Mouse (Mus musculus) Muller cell, postnatal 12 days (primary cell): ENCODE measurements around the gene Gm20605.

Experiments
- DNase-seq: peaks from one replicate; pipeline ENCODE4 v3.0.0-alpha.2; 2015; ENCODE audit errors: inconsistent ontology term

The Gm20605 gene

DNA sequence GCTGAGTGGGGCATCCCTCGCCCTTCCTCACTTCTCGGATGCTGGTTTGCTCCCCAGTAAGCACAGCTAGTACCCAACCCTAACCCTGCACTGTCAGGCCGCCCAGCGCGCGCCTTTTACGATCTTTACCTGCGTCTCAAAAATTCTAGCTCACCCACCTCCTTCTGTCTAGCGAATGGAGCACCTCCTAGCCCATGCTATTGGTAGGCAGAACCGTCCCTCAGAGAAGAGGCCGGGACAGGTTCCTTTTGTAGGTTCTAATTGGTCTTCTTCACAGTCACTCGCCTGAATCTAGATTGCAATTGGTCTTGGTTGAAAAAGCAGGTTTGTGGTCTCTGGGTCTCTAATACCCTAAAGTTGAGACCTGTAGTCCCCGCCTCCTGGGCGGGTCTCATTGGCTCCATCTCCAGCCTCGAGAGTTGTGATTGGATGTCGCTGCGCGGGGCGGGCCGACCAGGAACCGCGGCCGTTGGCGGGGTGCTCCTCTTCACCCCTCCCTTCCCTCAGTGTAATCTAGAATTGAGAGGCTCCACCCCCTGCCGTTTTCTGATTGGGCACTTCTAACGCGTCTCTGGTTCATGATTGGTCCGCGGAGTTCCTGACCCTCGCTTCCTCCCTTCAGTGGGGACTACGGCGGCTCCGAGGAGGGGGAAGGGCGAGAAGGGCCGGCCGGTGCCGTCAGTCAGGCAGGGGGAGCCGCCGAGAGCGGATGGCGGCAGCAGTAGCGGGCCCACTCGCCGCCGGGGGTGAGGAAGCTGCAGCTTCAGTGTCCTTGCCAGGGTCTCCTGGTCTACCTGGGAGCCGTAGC, at the start of gene Gm20605, which contains the start of the genes Fbxo24 and Lrch4:
Gene Gm20605 (plus strand): TSS at position 678 of the 808 bp plus-strand sequence.
Gene Fbxo24 (minus strand): TSS at position 505 of the 808 bp plus-strand sequence.
Gene Lrch4 (plus strand): TSS at position 624 of the 808 bp plus-strand sequence.
- peak; percentile 100 for DNase-seq

DNA sequence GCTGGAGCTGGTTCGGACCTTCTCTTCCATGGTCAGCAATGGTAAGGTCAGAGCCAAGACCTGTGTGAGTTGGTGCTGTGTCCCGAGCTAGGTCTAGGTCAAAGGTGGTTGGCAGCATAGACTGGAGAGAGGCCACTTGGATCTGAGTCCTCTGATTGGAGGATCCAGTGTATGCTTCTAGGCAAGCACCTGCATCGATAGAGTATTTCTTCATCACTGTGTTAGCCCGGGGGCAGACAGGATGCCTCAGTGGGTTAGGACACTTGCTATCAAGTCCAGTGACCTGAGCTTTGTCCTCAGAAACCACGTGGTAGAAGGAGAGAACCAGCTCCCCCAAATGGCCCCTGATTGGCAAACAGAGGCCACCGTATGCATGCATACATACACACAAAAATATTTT, 48.7 kb upstream of the Gm20605 start:
- DNase-seq = no peak

DNA sequence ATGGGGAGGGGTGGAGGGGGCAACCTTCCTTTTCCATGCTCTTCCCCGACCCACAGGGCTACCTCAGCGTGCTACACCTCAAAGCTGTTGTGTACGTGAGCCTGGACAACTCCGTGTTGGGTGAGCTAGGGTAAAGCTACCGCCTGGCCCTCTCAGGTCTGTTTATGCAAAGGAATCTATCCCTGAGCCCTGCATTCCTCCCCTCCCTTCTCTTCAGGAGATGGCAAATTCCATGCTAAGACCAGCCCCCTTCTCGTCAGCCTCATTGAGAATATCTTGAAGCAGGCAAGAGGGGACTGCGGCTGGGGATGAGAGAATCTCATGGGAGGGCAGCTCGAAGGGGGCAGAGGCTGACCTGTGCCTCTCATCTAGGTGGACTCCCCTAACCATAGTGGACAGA, 46.3 kb upstream of the Gm20605 start:
- no peak for DNase-seq

DNA sequence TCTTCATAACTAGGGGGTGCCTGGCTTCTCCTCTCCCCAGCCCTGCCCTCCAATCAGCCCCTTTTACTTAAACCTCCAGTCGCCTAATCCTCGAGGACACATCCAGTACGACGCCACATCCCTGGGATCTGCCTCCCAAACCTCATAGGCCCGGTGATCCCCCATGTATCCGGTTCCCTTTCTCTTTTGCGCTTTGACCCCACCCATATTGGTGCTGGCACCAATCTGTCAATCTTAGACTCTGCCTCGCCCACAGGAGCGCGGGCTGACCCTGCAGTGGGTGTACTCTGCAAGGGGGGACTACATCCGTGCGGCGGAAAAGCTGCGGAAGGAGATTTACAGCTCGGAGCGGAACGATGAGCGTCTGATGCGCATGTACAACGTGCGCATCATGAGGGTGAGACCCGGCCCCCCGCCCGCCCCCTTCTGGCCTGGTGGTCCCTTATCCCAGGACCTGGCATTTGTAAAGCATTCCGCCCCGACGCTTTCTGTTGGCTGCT, 45.3 kb upstream of the Gm20605 start:
- peak; percentile 40 for DNase-seq

DNA sequence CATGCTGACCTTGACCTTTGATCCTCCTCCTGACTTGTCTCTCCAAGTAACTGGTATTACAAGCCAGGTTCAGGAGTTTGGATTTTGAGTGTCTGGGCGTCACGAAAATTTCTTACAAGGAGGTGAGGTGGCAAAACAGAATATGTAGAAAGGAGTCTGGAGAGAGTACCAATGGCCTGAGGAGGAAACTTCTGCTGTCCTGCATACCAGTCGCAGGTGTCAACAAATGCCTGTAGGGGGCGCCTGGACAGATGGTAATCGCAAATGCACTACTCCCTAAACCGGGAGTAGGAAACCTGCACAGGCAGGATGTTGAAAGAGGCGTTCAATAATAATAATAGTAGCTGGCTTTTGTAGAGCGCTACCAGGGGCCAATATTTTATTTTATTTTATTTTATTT, 44.0 kb upstream of the Gm20605 start:
- no peak for DNase-seq

DNA sequence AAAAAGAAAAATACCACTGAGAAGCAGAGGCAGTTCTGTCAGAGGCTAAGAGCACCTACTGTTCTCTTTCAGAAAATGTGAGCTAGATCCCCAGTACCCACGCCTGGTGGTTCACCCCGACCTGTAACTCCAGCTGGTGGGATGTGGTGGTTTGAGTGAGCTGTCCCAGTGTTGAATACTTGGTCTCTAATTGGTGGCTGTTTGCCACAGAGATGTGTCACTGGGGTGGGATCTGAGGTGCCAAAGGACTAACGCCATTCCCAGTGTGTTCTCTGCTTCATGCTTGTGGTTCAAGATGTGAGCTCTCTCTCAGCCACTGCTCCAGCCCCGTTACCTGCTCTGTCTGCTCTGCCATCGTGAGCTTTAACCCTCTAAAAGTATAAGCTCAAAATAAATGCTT, 38.5 kb upstream of the Gm20605 start:
- no peak for DNase-seq

DNA sequence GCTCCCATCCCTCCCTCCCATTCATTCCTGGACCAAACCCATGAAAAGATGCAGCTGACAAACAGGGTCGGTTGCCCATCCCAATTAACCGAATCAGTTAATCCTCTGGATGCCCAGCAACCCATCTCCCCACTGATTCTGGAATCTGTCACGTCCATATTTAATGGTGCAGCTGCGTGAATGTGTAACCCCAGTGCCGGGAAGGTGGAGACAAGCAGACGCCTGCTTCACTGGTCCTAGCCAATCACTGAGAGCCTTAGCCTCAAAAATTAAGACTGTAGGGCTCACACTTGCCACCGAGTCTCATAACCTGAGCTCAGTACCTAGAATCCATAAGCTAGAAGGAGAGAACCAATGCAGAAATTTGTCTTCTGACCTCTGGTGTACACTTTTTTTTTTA, 33.1 kb upstream of the Gm20605 start:
- DNase-seq = no peak

DNA sequence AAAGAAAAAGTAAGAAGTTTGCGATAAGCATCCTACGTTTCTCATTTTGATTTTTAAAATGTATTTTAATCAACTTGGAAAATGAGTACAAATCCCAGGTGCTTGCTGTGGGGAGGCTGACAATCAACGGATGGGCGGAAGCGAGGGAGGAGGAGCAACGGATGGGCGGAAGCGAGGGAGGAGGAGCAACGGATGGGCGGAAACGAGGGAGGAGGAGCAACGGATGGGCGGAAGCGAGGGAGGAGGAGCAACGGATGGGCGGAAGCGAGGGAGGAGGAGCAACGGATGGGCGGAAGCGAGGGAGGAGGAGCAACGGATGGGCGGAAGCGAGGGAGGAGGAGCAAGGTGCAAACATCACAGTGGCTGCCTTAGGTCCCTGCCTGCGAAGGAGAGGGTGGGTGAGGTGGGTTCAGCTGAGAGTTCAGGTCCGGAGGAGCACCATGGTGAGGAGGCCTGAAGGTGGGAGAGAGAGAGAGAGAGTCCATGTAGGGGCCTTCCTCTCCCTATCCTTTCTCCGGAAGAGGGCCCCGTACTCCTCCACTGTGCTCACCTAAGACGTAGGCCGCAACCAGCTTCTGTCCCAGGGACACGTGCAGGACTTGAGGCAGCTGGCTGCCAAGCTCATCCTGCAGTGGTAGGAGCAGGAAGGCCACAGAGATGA, 32.2 kb upstream of the Gm20605 start:
- no peak for DNase-seq

DNA sequence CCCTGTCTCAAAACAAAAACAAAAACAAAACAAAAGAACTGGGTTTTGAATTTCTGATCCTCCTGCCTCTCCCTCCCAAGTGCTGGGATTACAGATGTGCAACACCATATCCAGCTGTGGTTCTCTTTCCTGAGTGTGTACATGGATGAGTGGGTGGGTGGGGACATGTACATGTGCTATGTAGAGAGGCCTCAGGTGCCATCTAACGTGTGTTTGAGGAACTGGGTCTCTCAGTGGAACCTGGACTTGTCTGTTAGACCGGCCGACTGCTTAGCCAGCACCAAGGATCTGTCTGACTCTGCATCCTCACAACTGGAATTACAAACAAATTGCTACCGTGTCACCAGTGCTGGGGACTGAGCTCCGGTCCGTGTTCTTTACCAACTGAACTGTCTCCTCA, 31.4 kb upstream of the Gm20605 start:
- no peak for DNase-seq

DNA sequence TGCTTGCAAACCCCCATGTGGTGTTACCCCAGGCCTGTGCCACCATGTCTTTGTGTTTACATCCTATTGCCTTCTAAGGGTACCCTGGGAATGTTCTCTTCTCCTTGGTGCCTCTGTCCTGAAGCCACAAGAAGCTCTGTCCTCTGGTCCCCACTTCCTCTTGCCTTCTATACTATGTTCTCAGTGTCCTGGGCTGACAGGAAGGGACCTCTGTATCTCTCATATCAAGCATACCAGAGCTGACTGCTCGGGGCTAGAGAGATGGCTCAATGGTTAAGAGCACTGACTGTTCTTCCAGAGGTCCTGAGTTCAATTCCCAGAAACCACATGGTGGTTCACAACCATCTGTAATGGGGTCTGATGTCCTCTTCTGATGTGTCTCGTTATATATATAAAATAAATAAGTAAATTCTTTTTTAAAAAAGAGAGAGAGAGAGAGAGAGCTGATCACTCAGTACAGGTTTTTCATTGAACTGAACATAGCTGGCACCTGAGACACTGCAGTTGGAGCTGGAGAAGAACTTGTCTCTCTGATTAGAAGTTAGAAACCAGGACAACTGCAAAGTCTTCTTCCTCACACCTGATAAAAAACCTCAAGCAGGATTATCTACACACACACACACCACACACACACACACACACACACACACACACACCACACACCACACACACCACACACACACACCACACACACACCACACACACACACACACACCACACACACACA, 30.7 kb upstream of the Gm20605 start:
- no peak for DNase-seq

DNA sequence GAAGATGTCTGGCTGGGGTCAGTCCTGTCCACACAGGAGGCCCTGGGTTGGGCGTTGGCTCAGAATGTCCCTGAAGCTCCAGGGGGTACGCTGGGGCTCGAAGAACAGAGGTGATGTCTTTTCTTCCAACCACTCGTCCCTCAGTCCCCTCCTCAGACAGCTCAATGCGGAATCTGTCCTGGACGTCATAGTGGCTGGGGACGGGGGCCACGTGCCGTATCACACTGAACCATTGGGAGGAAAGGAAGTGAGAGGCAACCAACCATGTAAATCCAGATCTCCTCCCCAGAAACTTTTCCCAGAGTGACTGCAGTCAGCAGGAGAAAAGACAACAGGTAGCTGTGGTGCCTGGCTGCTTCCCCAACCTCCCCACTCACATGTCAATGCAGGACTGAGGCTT, 29.4 kb upstream of the Gm20605 start:
- DNase-seq = no peak

DNA sequence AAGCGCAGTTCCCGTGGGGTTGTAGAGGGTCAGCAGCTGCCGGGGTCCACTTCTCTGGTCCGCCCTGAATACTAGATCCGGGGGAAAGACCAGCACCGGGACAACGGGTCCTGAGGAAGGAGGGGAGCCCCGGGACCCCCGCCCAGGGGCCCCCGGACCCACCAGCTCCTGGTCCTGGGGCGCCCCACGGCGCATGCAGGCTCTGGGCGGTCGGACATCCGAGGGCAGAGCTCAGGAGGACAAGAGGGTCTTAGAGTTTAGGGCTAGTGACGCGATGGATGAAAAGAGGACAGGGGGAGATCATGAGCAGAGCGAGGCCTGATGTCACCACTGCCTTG, 28.7 kb upstream of the Gm20605 start:
- DNase-seq = no peak

DNA sequence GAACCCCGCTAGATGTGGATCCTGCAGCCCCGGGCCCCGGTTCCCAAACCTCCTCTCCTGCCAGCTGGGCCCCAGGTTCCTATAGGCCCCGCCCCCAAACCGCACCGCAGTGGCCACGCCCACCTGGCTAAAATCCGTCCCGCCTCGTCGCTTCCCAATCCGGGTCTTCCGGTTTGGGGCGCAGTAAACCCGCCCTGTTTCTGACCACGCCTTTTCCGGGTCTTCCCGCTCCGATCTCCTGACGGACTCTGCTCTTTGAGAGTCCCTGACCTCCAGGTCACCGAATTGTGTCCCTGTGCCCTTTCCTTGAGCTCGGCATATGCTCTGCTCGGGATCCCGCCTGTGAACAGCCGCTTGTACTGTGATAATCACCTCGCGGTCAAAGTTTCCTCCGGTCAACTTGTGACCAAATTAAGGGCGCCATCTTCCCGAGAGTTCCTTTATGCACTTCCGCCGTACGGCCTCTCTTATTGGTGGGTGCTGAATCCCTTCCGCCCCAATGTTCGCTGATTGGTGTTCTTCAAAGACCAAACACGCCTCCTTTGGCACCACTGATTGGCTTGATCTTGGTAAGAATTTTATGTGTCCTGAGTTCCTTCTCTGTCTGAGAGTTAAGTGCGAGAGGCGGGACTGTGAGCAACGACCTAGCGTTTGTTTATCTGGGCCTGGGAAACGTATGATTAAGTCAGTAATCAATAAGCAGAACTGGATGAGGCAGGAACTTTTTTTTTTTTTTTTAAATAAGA, 28.2 kb upstream of the Gm20605 start, which contains the start of gene Mospd3:
Gene Mospd3 (minus strand): TSS at position 440 of the 746 bp plus-strand sequence.
- DNase-seq = peak; percentile 97

DNA sequence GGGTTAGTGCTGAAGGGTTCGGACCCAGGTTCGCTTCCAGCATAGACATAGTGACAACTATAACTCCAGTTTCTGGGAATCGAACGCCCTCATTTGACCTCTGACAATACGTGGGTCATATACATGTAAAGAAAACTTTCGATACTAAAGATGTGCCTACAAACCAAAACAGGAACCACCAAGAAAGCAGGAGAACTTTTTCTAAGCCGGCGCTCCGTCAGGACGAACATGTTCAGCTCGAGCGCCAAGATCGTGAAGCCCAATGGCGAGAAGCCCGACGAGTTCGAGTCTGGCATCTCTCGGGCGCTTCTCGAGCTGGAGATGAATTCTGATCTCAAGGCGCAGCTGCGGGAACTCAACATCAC, 27.6 kb upstream of the Gm20605 start:
- DNase-seq = no peak

DNA sequence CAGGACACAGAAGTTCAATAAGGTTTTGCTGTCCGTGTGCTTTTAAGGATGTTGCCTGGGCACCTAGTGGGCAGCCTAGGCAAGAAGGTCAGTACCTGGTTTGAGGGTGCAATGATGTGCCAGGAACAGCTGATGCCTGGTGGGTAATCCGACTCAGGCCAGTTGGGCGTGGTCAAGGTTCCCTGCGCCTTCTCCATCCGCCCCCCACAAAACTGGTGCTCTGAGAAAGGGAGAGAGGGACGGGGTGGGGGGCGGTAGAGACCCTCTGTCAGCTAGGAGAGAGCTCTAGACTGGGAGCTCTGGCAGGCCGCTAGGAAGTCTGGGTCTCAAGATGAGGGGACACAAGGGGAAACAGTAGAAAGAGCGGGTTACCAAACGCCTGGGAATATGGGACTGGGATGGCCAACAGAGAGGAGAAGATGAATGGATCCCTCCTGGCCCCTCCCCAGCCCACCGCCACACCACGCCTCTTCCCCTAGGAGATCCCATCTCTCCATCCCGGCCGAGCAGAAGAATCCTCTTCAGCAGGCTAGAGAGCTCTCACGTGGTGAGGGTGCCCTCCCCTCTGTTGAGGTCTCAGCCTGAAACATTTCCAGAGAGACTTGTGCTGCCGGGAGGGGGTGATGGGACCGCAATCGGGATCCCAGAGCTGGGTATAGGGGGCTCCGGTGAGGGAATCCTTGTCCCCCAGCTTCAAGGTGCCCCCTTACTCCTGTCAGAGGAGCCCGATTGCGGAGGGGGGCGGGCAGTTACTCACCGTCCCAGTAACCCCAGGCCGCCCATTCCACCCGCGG, 20.9 kb upstream of the Gm20605 start:
- no peak for DNase-seq

DNA sequence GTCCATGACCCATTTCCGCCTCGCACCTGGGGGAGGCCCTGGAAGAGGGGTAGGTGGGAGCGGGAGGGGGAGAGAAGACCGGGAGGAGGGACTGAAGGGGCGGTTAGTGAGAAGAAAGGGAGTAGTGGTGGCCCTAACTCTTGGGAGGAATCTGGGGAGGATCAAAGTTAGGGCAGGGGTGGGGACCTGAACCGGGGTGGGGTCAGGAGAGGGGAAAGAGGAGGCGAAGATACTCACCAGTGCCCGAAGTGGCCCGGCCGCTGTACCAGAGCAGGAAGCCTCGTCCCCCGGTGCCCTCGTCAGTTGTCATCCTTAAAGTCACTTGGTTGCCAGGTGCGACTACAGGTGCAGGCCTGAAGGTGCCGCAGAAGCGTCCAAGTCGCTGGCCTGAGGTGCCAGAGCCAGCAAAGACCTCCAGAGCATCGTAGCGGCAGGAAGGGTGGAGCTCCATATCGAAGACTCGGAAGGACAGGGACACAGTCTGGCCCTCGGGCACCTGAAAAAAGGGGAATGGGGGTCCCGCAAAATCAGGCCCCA, 20.3 kb upstream of the Gm20605 start:
- DNase-seq = no peak

DNA sequence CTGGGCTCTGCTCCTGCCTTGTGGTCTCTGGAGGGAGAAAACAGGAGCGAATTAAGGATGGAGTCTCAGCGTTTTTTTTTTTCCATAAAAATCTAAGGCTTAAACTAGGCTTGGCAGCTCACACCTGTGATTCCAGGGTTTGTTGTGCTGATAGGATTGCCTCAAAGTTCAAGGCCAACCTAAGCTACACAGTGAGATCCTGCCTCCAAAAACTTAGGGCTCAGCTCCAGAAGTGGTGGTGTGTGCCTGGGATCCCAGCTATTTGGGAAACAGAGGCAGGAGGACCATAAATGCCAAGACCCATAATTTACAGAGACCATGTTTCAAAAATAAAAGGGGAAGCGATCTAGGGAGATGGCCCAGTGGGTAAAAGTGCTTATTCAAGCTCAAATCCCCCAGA, 19.7 kb upstream of the Gm20605 start:
- DNase-seq = no peak

DNA sequence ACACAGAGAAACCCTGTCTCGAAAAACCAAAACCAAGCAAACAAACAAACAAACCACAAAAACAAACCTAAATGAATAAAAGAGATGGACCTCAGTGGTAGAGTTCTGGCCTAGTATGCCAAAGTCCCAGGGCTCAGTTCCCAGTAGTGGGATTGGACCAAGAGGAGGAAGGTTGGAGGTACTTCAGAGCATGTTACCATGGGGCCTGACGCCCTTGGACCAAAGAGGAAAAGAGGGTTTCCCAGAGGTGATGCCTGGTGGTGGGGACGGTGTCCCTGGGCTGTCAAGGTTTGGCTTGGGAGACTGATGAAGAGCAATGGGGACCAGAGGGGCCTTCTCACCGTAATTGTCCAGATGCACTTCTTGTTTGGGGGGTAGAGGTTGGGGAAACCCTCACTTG, 18.9 kb upstream of the Gm20605 start:
- no peak for DNase-seq

DNA sequence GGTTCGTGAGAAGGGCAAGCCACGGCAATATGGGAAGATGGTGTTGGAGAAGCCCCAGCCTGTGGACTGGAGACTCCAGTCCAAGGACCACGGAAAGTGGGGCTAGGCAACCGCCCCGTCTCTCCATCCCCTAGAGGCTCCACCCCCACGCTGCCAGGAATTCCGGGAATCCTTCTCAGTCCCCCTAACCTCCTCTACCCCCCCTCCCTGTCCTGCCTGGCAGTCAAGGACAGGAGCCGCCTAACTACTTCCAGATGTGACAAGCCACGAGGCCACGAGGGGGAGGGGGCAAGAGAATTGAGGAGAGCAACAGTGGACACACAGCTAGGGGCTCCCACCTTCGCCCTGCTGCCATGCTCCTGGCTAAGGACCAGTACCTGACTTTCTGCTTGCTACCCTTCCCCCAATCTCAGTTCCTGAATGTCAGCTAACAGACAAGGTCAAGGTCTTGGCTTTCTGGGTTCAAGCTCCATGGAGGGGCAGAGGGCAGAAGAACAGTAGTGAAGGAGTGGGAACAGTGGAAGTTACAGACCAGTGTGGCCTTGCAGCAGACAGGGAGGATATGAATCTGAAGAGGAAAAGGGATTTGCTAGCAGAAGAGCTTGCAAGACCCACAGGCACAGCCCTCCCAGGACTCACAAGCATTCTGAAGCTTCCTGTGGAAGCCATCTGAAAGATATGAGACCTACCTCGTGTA, 18.3 kb upstream of the Gm20605 start:
- peak; percentile 90 for DNase-seq

DNA sequence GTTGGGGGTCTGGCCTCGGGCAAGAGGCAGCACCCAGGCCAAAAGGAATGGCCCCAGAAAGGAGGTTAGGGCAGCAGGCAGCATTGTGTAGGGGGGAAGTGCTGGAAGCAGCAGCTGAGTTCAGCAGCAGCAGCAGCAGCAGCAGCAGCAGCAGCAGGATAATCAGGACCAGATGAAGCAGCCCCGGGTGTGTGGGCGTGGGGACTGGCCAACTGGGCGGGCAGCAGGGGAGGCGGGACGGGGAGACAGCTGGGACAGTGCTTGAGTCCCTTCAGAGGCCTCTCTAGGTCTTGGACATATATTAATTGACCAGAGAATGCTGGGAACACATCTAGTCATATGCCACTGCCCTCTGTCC, 17.8 kb upstream of the Gm20605 start:
- DNase-seq = peak; percentile 83
